Mouse (Mus musculus): Measurements from ENCODE around the gene Mta3. TPM values are rescaled to one million over a fixed set of nuclear protein-coding genes. Genes with fewer than 3 reads are reported as not detected.
"Not testable (repeated sequence)": the region's sequence is repeated elsewhere in the genome, so short reads cannot be mapped to it uniquely, and the experiment has no call there.

Gene Mta3
- polyA plus RNA-seq, 1 experiment from 2014 or later: 44.2 TPM

DNA sequence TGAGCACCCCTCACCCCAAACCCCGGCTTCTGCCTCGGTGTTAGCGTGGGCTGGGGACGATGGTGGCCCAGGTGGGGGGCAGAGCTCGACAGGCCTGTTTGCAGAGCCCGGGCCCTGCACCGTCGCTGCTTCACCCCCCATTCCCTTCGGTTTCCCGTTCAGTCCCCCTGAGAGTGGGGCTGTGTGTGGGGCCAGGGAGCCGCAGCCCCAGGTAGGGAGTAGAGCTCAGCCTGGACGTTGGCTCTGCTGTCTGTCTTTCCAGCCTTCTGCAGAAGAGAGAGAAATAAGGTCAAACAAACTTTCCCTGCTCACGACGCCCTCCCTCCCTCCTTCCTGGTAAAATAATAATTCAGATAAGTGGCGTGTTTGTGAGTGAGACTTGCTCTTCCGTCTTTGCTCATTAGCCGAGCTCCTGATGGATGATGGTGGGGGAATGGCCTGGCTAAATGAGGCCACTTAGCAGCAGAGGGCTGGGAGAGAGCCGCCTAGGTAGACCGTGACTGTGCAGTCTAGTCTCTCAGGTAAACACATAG is 697 bp downstream of the Mta3 start:
- H3K36me3 ChIP-seq (ENCODE audit: control insufficient read depth, insufficient read depth, low read length): no peaks in the 10 kb centered on the region
- no peak for TF ChIP-seq CTCF (IDR thresholded peaks at IDR 0.05; ENCODE audit: low read depth)
- no peak for TF ChIP-seq EP300 (optimal IDR thresholded peaks at IDR 0.05)
- H3K4me2 ChIP-seq (replicated peaks; ENCODE audit: low read depth): peak overlapping the region; percentile 95
- ATAC-seq (ENCODE audit: low FRiP score, low TSS enrichment): peak; percentile 79
- H3K27me3 ChIP-seq (ENCODE audit: control insufficient read depth, insufficient read depth, low read length): no peaks in the 10 kb centered on the region
- H3K4me3 ChIP-seq (ENCODE audit: low read depth, low read length): peak overlapping the region; percentile 79
- peak; percentile 60 for DNase-seq (ENCODE audit: low spot score)
- peak overlapping the region; percentile 97 for H3K9ac ChIP-seq (ENCODE audit: low read length)
- WGBS: 2% methylated on average over 19 of the region's 19 CpGs
- H3K4me1 ChIP-seq (replicated peaks; ENCODE audit: control insufficient read depth, insufficient read depth): no peaks in the 10 kb centered on the region
- peak overlapping the region; percentile 99 for H3K27ac ChIP-seq (replicated peaks)
- H3K9me3 ChIP-seq (ENCODE audit: control insufficient read depth, low read length): no peaks in the 10 kb centered on the region

DNA sequence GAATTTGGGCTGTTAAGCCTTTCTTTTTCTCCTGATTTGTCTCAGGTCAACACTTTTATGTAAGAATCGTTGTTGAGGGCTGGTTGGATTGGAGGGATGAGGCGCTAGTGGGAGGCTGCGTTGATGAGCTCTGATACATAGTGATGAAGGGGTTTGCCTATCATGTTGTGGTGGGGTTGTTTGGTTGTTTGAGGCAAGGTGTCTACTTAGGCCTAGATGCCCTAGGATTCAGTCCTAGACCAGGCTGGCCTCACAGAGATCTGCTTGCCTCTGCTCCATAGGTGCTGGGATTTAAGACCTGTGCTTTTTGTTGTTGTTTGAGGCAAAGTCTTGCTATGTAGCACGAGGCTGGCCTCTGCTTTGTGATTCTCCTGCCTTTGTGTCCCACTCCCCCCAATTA is 1.4 kb downstream of the Mta3 start:
- Histone ChIP-seq H3K4me2 (replicated peaks; ENCODE audit: low read depth) (peak overlapping the region; percentile 95; the same call in 1 of the 2 replicates), H3K36me3 (ENCODE audit: control insufficient read depth, insufficient read depth, low read length) (no peaks in the 10 kb centered on the region), H3K27ac (replicated peaks) (peak overlapping the region; percentile 99; the same call in 1 of the 2 replicates), H3K9ac (ENCODE audit: low read length) (no peak overlapping the region), H3K9me3 (ENCODE audit: control insufficient read depth, low read length) (no peaks in the 10 kb centered on the region), H3K4me1 (replicated peaks; ENCODE audit: control insufficient read depth, insufficient read depth) (no peaks in the 10 kb centered on the region), H3K4me3 (ENCODE audit: low read depth, low read length) (peak overlapping the region; percentile 79; the same call in 1 of the 2 replicates), H3K27me3 (ENCODE audit: control insufficient read depth, insufficient read depth, low read length) (no peaks in the 10 kb centered on the region)
- no peak for TF ChIP-seq EP300 (optimal IDR thresholded peaks at IDR 0.05)
- TF ChIP-seq CTCF (IDR thresholded peaks at IDR 0.05; ENCODE audit: low read depth): no peak
- ATAC-seq (ENCODE audit: low FRiP score, low TSS enrichment) (no peak), DNase-seq (ENCODE audit: low spot score) (no peak)
- 78% methylated on average over 4 of the region's 4 CpGs for WGBS

DNA sequence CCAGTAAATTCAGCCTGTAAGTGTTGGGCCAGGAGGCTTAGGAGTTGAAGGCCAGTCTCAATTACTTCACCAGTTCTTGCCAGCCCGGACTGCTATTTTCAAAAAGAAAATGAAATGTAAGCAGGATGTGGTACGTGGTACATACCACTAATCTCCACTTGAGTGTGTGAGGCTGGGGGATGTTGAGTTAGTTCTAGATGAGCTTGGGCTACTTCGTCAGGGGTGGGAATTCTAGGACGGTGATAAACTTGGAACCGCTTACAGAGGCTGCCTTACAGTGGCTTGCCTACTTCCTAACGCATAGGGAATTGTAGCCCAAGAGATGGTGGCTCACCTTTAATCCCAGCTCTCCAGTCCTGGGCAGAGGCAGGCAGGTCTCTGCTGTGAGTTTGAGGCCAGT is 1.9 kb downstream of the Mta3 start:
- WGBS: 92% methylated on average over 6 of the region's 6 CpGs

DNA sequence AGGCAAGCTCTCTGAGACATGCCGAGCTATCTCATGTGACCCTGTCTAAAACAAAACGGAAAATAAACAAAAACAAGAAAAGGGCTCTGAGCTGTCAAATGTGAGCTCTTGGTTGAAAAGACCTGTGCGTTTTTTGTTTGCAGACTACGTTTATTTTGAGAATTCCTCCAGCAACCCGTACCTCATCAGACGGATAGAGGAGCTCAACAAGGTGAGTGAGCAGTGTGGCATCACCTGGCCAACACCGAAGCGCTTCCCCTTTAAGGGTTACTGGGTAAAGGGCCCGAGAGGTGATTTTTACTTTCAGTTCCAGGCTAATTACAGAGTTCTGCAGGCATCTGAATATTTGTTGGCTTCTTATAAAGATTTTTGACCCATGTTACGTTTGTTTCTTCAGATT is 2.3 kb downstream of the Mta3 start:
- ATAC-seq (ENCODE audit: low FRiP score, low TSS enrichment): no peak
- Histone ChIP-seq H3K27ac (replicated peaks) (no peak overlapping the region), H3K4me3 (ENCODE audit: low read depth, low read length) (no peak overlapping the region), H3K4me2 (replicated peaks; ENCODE audit: low read depth) (no peak overlapping the region), H3K9me3 (ENCODE audit: control insufficient read depth, low read length) (no peaks in the 10 kb centered on the region), H3K9ac (ENCODE audit: low read length) (no peak overlapping the region), H3K27me3 (ENCODE audit: control insufficient read depth, insufficient read depth, low read length) (no peaks in the 10 kb centered on the region), H3K4me1 (replicated peaks; ENCODE audit: control insufficient read depth, insufficient read depth) (no peaks in the 10 kb centered on the region), H3K36me3 (ENCODE audit: control insufficient read depth, insufficient read depth, low read length) (no peaks in the 10 kb centered on the region)
- 58% methylated on average over 10 of the region's 10 CpGs for WGBS
- no peak for DNase-seq (ENCODE audit: low spot score)
- TF ChIP-seq EP300 (optimal IDR thresholded peaks at IDR 0.05) (no peak), CTCF (IDR thresholded peaks at IDR 0.05; ENCODE audit: low read depth) (no peak)

More for the DNA sequence above, 1.9 kb downstream of the Mta3 start:
- H3K9ac ChIP-seq (ENCODE audit: low read length): no peak overlapping the region
- TF ChIP-seq CTCF (IDR thresholded peaks at IDR 0.05; ENCODE audit: low read depth) (no peak), EP300 (optimal IDR thresholded peaks at IDR 0.05) (no peak)
- ATAC-seq (ENCODE audit: low FRiP score, low TSS enrichment): no peak
- no peak overlapping the region for H3K4me3 ChIP-seq (ENCODE audit: low read depth, low read length)
- H3K9me3 ChIP-seq (ENCODE audit: control insufficient read depth, low read length): no peaks in the 10 kb centered on the region
- H3K4me2 ChIP-seq (replicated peaks; ENCODE audit: low read depth): no peak overlapping the region
- no peaks in the 10 kb centered on the region for H3K36me3 ChIP-seq (ENCODE audit: control insufficient read depth, insufficient read depth, low read length)
- DNase-seq (ENCODE audit: low spot score): no peak
- H3K27ac ChIP-seq (replicated peaks): no peak overlapping the region
- no peaks in the 10 kb centered on the region for H3K4me1 ChIP-seq (replicated peaks; ENCODE audit: control insufficient read depth, insufficient read depth)
- H3K27me3 ChIP-seq (ENCODE audit: control insufficient read depth, insufficient read depth, low read length): no peaks in the 10 kb centered on the region

DNA sequence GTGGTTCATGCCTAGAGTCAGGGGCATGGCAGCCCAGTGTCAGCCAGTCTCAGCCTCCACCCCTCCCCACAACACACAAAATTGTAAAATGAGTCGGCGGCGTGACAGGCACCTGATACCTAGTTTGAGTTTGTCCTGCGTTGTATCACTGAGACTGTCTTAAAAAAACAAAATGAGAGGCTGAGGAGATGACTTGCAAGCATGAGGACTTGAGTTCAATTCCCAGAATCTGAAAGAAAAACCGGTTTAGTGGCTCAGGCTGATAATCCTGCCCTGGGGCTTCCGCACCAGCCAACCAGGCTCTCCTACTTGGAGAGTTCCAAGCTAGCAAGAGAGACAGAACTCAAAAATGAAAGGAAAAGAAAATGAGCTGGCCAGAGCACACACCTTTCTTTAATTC is 2.9 kb downstream of the Mta3 start:
- Histone ChIP-seq H3K9ac (ENCODE audit: low read length) (no peak overlapping the region), H3K36me3 (ENCODE audit: control insufficient read depth, insufficient read depth, low read length) (no peaks in the 10 kb centered on the region), H3K4me1 (replicated peaks; ENCODE audit: control insufficient read depth, insufficient read depth) (no peaks in the 10 kb centered on the region), H3K9me3 (ENCODE audit: control insufficient read depth, low read length) (no peaks in the 10 kb centered on the region), H3K27me3 (ENCODE audit: control insufficient read depth, insufficient read depth, low read length) (no peaks in the 10 kb centered on the region), H3K4me2 (replicated peaks; ENCODE audit: low read depth) (no peak overlapping the region), H3K27ac (replicated peaks) (no peak overlapping the region), H3K4me3 (ENCODE audit: low read depth, low read length) (no peak overlapping the region)
- ATAC-seq (ENCODE audit: low FRiP score, low TSS enrichment) (no peak), DNase-seq (ENCODE audit: low spot score) (no peak)
- WGBS: 78% methylated on average over 6 of the region's 6 CpGs
- TF ChIP-seq CTCF (IDR thresholded peaks at IDR 0.05; ENCODE audit: low read depth) (no peak), EP300 (optimal IDR thresholded peaks at IDR 0.05) (no peak)

DNA sequence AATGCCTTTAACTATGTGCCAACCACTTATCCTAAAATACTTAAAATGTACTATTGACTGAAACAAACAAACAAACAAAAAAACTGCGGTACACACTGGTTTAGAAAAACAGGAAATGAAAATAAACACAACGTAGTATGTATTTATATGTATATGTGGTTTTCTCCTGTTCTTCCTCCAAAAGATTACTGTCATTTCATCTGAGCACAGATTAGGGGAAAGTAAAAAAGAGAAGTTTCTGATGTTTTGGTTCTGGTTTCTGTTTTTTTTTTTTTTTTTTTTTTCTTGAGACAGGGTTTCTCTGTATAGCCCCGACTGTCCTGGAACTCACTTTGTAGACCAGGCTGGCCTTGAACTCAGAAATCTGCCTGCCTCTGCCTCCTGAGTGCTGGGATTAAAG is 3.6 kb downstream of the Mta3 start:
- H3K4me3 ChIP-seq (ENCODE audit: low read depth, low read length); DNase-seq (ENCODE audit: low spot score); H3K4me2 ChIP-seq (replicated peaks; ENCODE audit: low read depth); H3K36me3 ChIP-seq (ENCODE audit: control insufficient read depth, insufficient read depth, low read length); H3K9ac ChIP-seq (ENCODE audit: low read length); H3K27ac ChIP-seq (replicated peaks); ATAC-seq (ENCODE audit: low FRiP score, low TSS enrichment); H3K4me1 ChIP-seq (replicated peaks; ENCODE audit: control insufficient read depth, insufficient read depth); H3K9me3 ChIP-seq (ENCODE audit: control insufficient read depth, low read length); H3K27me3 ChIP-seq (ENCODE audit: control insufficient read depth, insufficient read depth, low read length): not testable (repeated sequence)
- WGBS: 76% methylated on average over 3 of the region's 3 CpGs

All from stomach, postnatal 0 days (tissue).